Mouse (Mus musculus) megakaryocyte progenitor cell, adult 5-6 weeks (primary cell): Measurements from ENCODE around the gene Glt1d1. TPM values are rescaled to one million over a fixed set of nuclear protein-coding genes. Genes with fewer than 3 reads are reported as not detected.

Experiments
- total RNA-seq, 2 experiments: library from RNA; stranded (forward) in 1 of 2; stranded (reverse) in 1 of 2; fragments of 157-497, 149-512 nt in 1 of 2; fragments of 200-1000 nt in 1 of 2; gene quantifications; 2 replicates each; pipeline versions ENCODE4 v1.2.3 to v1.2.4; 2015 to 2017

Gene Glt1d1
- total RNA-seq, 2 experiments from 2014 or later: 6.2 to 8.5 TPM

Other genes starting within 250 kb of the Glt1d1 start
- gene Slc15a4, start 635 bp downstream of the Glt1d1 start, total RNA-seq (2015): 18.2 and 30.1 TPM in 2 replicates
- 35.4 and 90.9 TPM in 2 replicates for gene Slc15a4, start 635 bp downstream of the Glt1d1 start, total RNA-seq (2017)